Mouse (Mus musculus) E14TG2a.4 (cell line): ENCODE measurements around the gene Cep295nl.

ENCODE experiments used
- CTCF ChIP-seq: conservative IDR thresholded peaks from 2 replicates; pipeline ENCODE4 v1.5.1; 2014; ENCODE audit warnings: low read length
- POU5F1 ChIP-seq: IDR thresholded peaks from 2 replicates; pipeline ENCODE4 v1.6.1; 2014; ENCODE audit warnings: low read length, borderline replicate concordance

GRCm38 (mm10) chr11:118297967-118298366 is 44.3 kb downstream of the Cep295nl start:
- TF ChIP-seq CTCF (peak; percentile 30), POU5F1 (no peak)
